ENCODE assay signal across 8 mouse cellular contexts in genomic region chr17:33982136-33982535, GRCm38 (mm10). TPM values are rescaled to one million over a fixed set of nuclear protein-coding genes. Genes with fewer than 3 reads are reported as not detected.
DNase-seq lines count a peak whose midpoint lies in the region; ATAC-seq and TF ChIP-seq lines count a peak whose summit lies in the region.
"Not testable (repeated sequence)": the region's sequence is repeated elsewhere in the genome, so short reads cannot be mapped to it uniquely, and the experiment has no call there.

No protein-coding gene starts in this region.

- peak overlapping the region; percentile 57; the same call in 1 of the 2 replicates for H3K4me3 ChIP-seq in embryonic facial prominence, embryonic 15.5 days (replicated peaks)
- not testable (repeated sequence) for H3K4me3 ChIP-seq in heart, postnatal 0 days (ENCODE audit: low read depth, low read length); kidney, postnatal 0 days (replicated peaks; ENCODE audit: low read depth, low read length); liver, embryonic 14.5 days (ENCODE audit: insufficient read depth in 1 of 2, low read depth in 2 of 2, low read length in 2 of 2)

- not testable (repeated sequence) for TF ChIP-seq EP300 in heart, postnatal 0 days (IDR thresholded peaks at IDR 0.05; ENCODE audit: low read depth); liver, embryonic 14.5 days (IDR thresholded peaks at IDR 0.05; ENCODE audit: low read depth)

- DNase-seq in CD4-positive helper T cell, adult 2 months (ENCODE audit: low read depth, low spot score): peak; percentile 75
- peak; percentile 63 for DNase-seq in brain, adult 2 months (ENCODE audit: low read depth, low spot score)
- DNase-seq in heart, postnatal 0 days (ENCODE audit: low spot score); liver, embryonic 14.5 days (ENCODE audit: low read depth in 3 of 3, low spot score in 3 of 3): not testable (repeated sequence)
- peak; percentile 39 for DNase-seq in kidney, postnatal 0 days (ENCODE audit: low spot score)
- DNase-seq in naive thymus-derived CD4-positive, alpha-beta T cell, adult 2 months (ENCODE audit: low read depth): peak; percentile 87
- peak; percentile 82 for DNase-seq in splenic B cell, adult 2 months (ENCODE audit: low read depth, low spot score)

- not testable (repeated sequence) for ATAC-seq in embryonic facial prominence, embryonic 15.5 days (ENCODE audit: insufficient number of reproducible peaks, low FRiP score, low TSS enrichment, low read depth); heart, postnatal 0 days (ENCODE audit: insufficient read depth, low read depth); kidney, postnatal 0 days (replicated peaks; ENCODE audit: low FRiP score, low read depth); liver, embryonic 14.5 days (ENCODE audit: insufficient read depth)

- TF ChIP-seq CTCF in heart, postnatal 0 days (IDR thresholded peaks at IDR 0.05; ENCODE audit: low read depth): peak; percentile 86
- peak; percentile 94 for TF ChIP-seq CTCF in kidney, postnatal 0 days (IDR thresholded peaks at IDR 0.05; ENCODE audit: low read depth)
- peak; percentile 95 for TF ChIP-seq CTCF in liver, embryonic 14.5 days (IDR thresholded peaks at IDR 0.05; ENCODE audit: low read depth)

- 9% methylated on average over 8 of the region's 8 CpGs for WGBS in embryonic facial prominence, embryonic 15.5 days
- WGBS in heart, postnatal 0 days: 8% methylated on average over 8 of the region's 8 CpGs
- 12% methylated on average over 8 of the region's 8 CpGs for WGBS in kidney, postnatal 0 days
- 4% methylated on average over 8 of the region's 8 CpGs for WGBS in liver, embryonic 14.5 days (ENCODE audit: insufficient replicate concordance)

- not testable (repeated sequence) for H3K36me3 ChIP-seq in embryonic facial prominence, embryonic 15.5 days; heart, postnatal 0 days (replicated peaks; ENCODE audit: control insufficient read depth, insufficient read depth, low read length); kidney, postnatal 0 days (ENCODE audit: insufficient read depth, low read length); liver, embryonic 14.5 days (replicated peaks; ENCODE audit: control insufficient read depth, insufficient read depth, low read depth); splenic B cell, adult 2 months (ENCODE audit: control insufficient read depth, insufficient read depth, low read length, poor library complexity, severe bottlenecking)

- not testable (repeated sequence) for H3K9me3 ChIP-seq in embryonic facial prominence, embryonic 15.5 days (replicated peaks); heart, postnatal 0 days (replicated peaks; ENCODE audit: control insufficient read depth, low read length); kidney, postnatal 0 days (replicated peaks; ENCODE audit: low read length); liver, embryonic 14.5 days (ENCODE audit: control insufficient read depth, low read length)

- H3K27me3 ChIP-seq in embryonic facial prominence, embryonic 15.5 days: peaks cover 34% of the 10 kb centered on the region
- H3K27me3 ChIP-seq in heart, postnatal 0 days (ENCODE audit: control insufficient read depth, insufficient read depth, low read length): peaks cover 37% of the 10 kb centered on the region
- H3K27me3 ChIP-seq in kidney, postnatal 0 days (ENCODE audit: insufficient read depth, low read length); splenic B cell, adult 2 months (ENCODE audit: control insufficient read depth, insufficient read depth, low read length, poor library complexity, severe bottlenecking): not testable (repeated sequence)
- peaks cover 15% of the 10 kb centered on the region; the same call in 1 of the 2 replicates for H3K27me3 ChIP-seq in liver, embryonic 14.5 days (ENCODE audit: control insufficient read depth, insufficient read depth, low read length)

- H3K9ac ChIP-seq in embryonic facial prominence, embryonic 15.5 days; heart, postnatal 0 days (replicated peaks; ENCODE audit: low read depth, low read length); kidney, postnatal 0 days (ENCODE audit: low read depth, low read length); liver, embryonic 14.5 days (replicated peaks): not testable (repeated sequence)

- peaks cover 27% of the 10 kb centered on the region for H3K4me1 ChIP-seq in embryonic facial prominence, embryonic 15.5 days
- H3K4me1 ChIP-seq in heart, postnatal 0 days (ENCODE audit: control insufficient read depth, insufficient read depth): peaks cover 17% of the 10 kb centered on the region
- H3K4me1 ChIP-seq in kidney, postnatal 0 days (replicated peaks; ENCODE audit: insufficient read depth, low read length): not testable (repeated sequence)
- H3K4me1 ChIP-seq in liver, embryonic 14.5 days (replicated peaks; ENCODE audit: control insufficient read depth in 2 of 2, insufficient read depth in 2 of 2, low read length in 1 of 2): peaks cover 0 to 21% of the 10 kb centered on the region in 2 experiments; a peak in 2 of 4 replicates

- peak overlapping the region; percentile 63 for H3K4me2 ChIP-seq in embryonic facial prominence, embryonic 15.5 days (replicated peaks)
- not testable (repeated sequence) for H3K4me2 ChIP-seq in heart, postnatal 0 days (ENCODE audit: low read depth, low read length)
- peak overlapping the region; percentile 66; the same call in 1 of the 2 replicates for H3K4me2 ChIP-seq in kidney, postnatal 0 days (ENCODE audit: low read length)
- peak overlapping the region; percentile 64 for H3K4me2 ChIP-seq in liver, embryonic 14.5 days (ENCODE audit: low read depth)

- 0 out of 2 replicates have a peak overlapping the region, but pooled peaks have one; percentile 94 for H3K27ac ChIP-seq in embryonic facial prominence, embryonic 15.5 days (replicated peaks)
- not testable (repeated sequence) for H3K27ac ChIP-seq in heart, postnatal 0 days (ENCODE audit: low read depth); kidney, postnatal 0 days; liver, embryonic 14.5 days

RNA-seq across cellular contexts. Expression of gene H2-K1, which starts 18.0 kb away (rescaled TPM):
- polyA plus RNA-seq in embryonic facial prominence, embryonic 15.5 days (2015; fragmentation: Nextera tagmentation; extraction: Ambion mirVana): 29.0 and 31.1 TPM in 2 replicates
- 61.0 and 84.5 TPM in 2 replicates for total RNA-seq in heart, postnatal 0 days (2014; rRNA removed; ENCODE audit: low replicate concordance)
- 42.9 and 48.4 TPM in 2 replicates for polyA plus RNA-seq in heart, postnatal 0 days (2015; fragmentation: Nextera tagmentation; extraction: Ambion mirVana)
- 76.0 and 82.2 TPM in 2 replicates for polyA plus RNA-seq in kidney, postnatal 0 days (2015; fragmentation: Nextera tagmentation; extraction: Ambion mirVana)
- polyA plus RNA-seq in liver, embryonic 14.5 days (2012; rRNA removed): 124 and 137 TPM in 2 replicates
- polyA plus RNA-seq in liver, embryonic 14.5 days (2014; fragmentation: Nextera tagmentation; extraction: Ambion mirVana): 107 and 108 TPM in 2 replicates

RNA-seq across cellular contexts. Expression of gene Rps18, which starts 26.3 kb away (rescaled TPM):
- polyA plus RNA-seq in embryonic facial prominence, embryonic 15.5 days (2015; fragmentation: Nextera tagmentation; extraction: Ambion mirVana): 1,731 and 1,878 TPM in 2 replicates
- 1,548 and 1,735 TPM in 2 replicates for total RNA-seq in heart, postnatal 0 days (2014; rRNA removed; ENCODE audit: low replicate concordance)
- polyA plus RNA-seq in heart, postnatal 0 days (2015; fragmentation: Nextera tagmentation; extraction: Ambion mirVana): 845 and 880 TPM in 2 replicates
- polyA plus RNA-seq in kidney, postnatal 0 days (2015; fragmentation: Nextera tagmentation; extraction: Ambion mirVana): 2,059 and 2,304 TPM in 2 replicates
- 829 and 1,098 TPM in 2 replicates for polyA plus RNA-seq in liver, embryonic 14.5 days (2012; rRNA removed)
- 1,411 and 1,430 TPM in 2 replicates for polyA plus RNA-seq in liver, embryonic 14.5 days (2014; fragmentation: Nextera tagmentation; extraction: Ambion mirVana)

RNA-seq across cellular contexts. Expression of gene Vps52, which starts 26.5 kb away (rescaled TPM):
- polyA plus RNA-seq in embryonic facial prominence, embryonic 15.5 days (2015; fragmentation: Nextera tagmentation; extraction: Ambion mirVana): 48.9 and 57.2 TPM in 2 replicates
- total RNA-seq in heart, postnatal 0 days (2014; rRNA removed; ENCODE audit: low replicate concordance): 28.2 and 31.8 TPM in 2 replicates
- 27.8 TPM in 2 replicates for polyA plus RNA-seq in heart, postnatal 0 days (2015; fragmentation: Nextera tagmentation; extraction: Ambion mirVana)
- 37.7 and 40.7 TPM in 2 replicates for polyA plus RNA-seq in kidney, postnatal 0 days (2015; fragmentation: Nextera tagmentation; extraction: Ambion mirVana)
- polyA plus RNA-seq in liver, embryonic 14.5 days (2012; rRNA removed): 17.4 and 18.7 TPM in 2 replicates
- 15.2 and 18.4 TPM in 2 replicates for polyA plus RNA-seq in liver, embryonic 14.5 days (2014; fragmentation: Nextera tagmentation; extraction: Ambion mirVana)

RNA-seq across cellular contexts. Expression of gene B3galt4, which starts 30.8 kb away (rescaled TPM):
- polyA plus RNA-seq in embryonic facial prominence, embryonic 15.5 days (2015; fragmentation: Nextera tagmentation; extraction: Ambion mirVana): 6.0 and 8.5 TPM in 2 replicates
- total RNA-seq in heart, postnatal 0 days (2014; rRNA removed; ENCODE audit: low replicate concordance): 0.53 and 0.70 TPM in 2 replicates
- 5.5 and 6.1 TPM in 2 replicates for polyA plus RNA-seq in heart, postnatal 0 days (2015; fragmentation: Nextera tagmentation; extraction: Ambion mirVana)
- 6.7 and 8.1 TPM in 2 replicates for polyA plus RNA-seq in kidney, postnatal 0 days (2015; fragmentation: Nextera tagmentation; extraction: Ambion mirVana)
- polyA plus RNA-seq in liver, embryonic 14.5 days (2012; rRNA removed): 1.1 and 1.3 TPM in 2 replicates
- polyA plus RNA-seq in liver, embryonic 14.5 days (2014; fragmentation: Nextera tagmentation; extraction: Ambion mirVana): 1.1 and 1.8 TPM in 2 replicates

RNA-seq across cellular contexts. Expression of gene Wdr46, which starts 41.7 kb away (rescaled TPM):
- 36.2 and 36.5 TPM in 2 replicates for polyA plus RNA-seq in embryonic facial prominence, embryonic 15.5 days (2015; fragmentation: Nextera tagmentation; extraction: Ambion mirVana)
- total RNA-seq in heart, postnatal 0 days (2014; rRNA removed; ENCODE audit: low replicate concordance): 6.7 and 10.9 TPM in 2 replicates
- polyA plus RNA-seq in heart, postnatal 0 days (2015; fragmentation: Nextera tagmentation; extraction: Ambion mirVana): 8.9 and 11.1 TPM in 2 replicates
- 20.1 and 20.3 TPM in 2 replicates for polyA plus RNA-seq in kidney, postnatal 0 days (2015; fragmentation: Nextera tagmentation; extraction: Ambion mirVana)
- polyA plus RNA-seq in liver, embryonic 14.5 days (2012; rRNA removed): 17.3 and 18.9 TPM in 2 replicates
- 8.0 and 11.6 TPM in 2 replicates for polyA plus RNA-seq in liver, embryonic 14.5 days (2014; fragmentation: Nextera tagmentation; extraction: Ambion mirVana)
